In genomic region chr9:64271249-64271648, GRCm38 (mm10) we compare ENCODE assay signal across 27 mouse cellular contexts. TPM values are rescaled to one million over a fixed set of nuclear protein-coding genes. Genes with fewer than 3 reads are reported as not detected.
"Had no signal": no experiment of that assay in that cellular context is flagged by ENCODE, and none has a peak within 500 bp of the region (broad histone marks: within the 10 kb centered on the region; RNA-seq: fewer than 3 reads in every experiment).

No protein-coding gene starts in this region.

- H3K4me2 ChIP-seq: embryonic facial prominence, embryonic 12.5 days; embryonic facial prominence, embryonic 13.5 days; embryonic facial prominence, embryonic 15.5 days; forebrain, embryonic 12.5 days; forebrain, embryonic 13.5 days; forebrain, embryonic 15.5 days had no signal

- H3K27ac ChIP-seq: embryonic facial prominence, embryonic 10.5 days; embryonic facial prominence, embryonic 12.5 days; embryonic facial prominence, embryonic 13.5 days; embryonic facial prominence, embryonic 15.5 days; forebrain, embryonic 10.5 days; forebrain, embryonic 12.5 days; forebrain, embryonic 13.5 days; forebrain, embryonic 15.5 days; gastrocnemius, adult 2 months; heart, adult 2 months had no signal

- DNase-seq: cerebellum, adult 9-10 months; cerebellum, adult 9-11 months; cerebellum, postnatal 10 days; cerebellum, postnatal 14 days; cerebellum, postnatal 25 days; cerebellum, postnatal 36 days; embryo, embryonic 11 days; forebrain, postnatal 0 days; gastrocnemius, adult 2 months; gastrocnemius, postnatal 10 days; gastrocnemius, postnatal 14 days; gastrocnemius, postnatal 25 days; gastrocnemius, postnatal 36 days; heart, adult 18-20 months; heart, adult 2 months had no signal

- H3K9me3 ChIP-seq: embryonic facial prominence, embryonic 10.5 days; embryonic facial prominence, embryonic 12.5 days; embryonic facial prominence, embryonic 13.5 days; embryonic facial prominence, embryonic 15.5 days; forebrain, embryonic 10.5 days; forebrain, embryonic 12.5 days; forebrain, embryonic 13.5 days; forebrain, embryonic 15.5 days had no signal

- H3K9ac ChIP-seq: embryonic facial prominence, embryonic 12.5 days; embryonic facial prominence, embryonic 13.5 days; embryonic facial prominence, embryonic 15.5 days; forebrain, embryonic 12.5 days; forebrain, embryonic 13.5 days; forebrain, embryonic 15.5 days; forebrain, postnatal 0 days had no signal

- ATAC-seq: forebrain, embryonic 13.5 days; forebrain, embryonic 14.5 days; forebrain, embryonic 15.5 days; forebrain, embryonic 16.5 days; forebrain, postnatal 0 days had no signal

- H3K36me3 ChIP-seq: embryonic facial prominence, embryonic 10.5 days; embryonic facial prominence, embryonic 12.5 days; embryonic facial prominence, embryonic 13.5 days; embryonic facial prominence, embryonic 15.5 days; forebrain, embryonic 10.5 days; forebrain, embryonic 12.5 days; forebrain, embryonic 15.5 days had no signal

- H3K27me3 ChIP-seq: embryonic facial prominence, embryonic 12.5 days; embryonic facial prominence, embryonic 13.5 days; embryonic facial prominence, embryonic 15.5 days; forebrain, embryonic 12.5 days; forebrain, embryonic 13.5 days; forebrain, embryonic 15.5 days had no signal

- H3K4me3 ChIP-seq: embryonic facial prominence, embryonic 10.5 days; embryonic facial prominence, embryonic 12.5 days; embryonic facial prominence, embryonic 13.5 days; embryonic facial prominence, embryonic 15.5 days; erythroblast, embryonic 14.5 days; forebrain, embryonic 10.5 days; forebrain, embryonic 12.5 days; forebrain, embryonic 13.5 days; forebrain, embryonic 15.5 days; gastrocnemius, adult 2 months; heart, adult 2 months had no signal

- H3K4me1 ChIP-seq: embryonic facial prominence, embryonic 10.5 days; embryonic facial prominence, embryonic 12.5 days; embryonic facial prominence, embryonic 13.5 days; embryonic facial prominence, embryonic 15.5 days; forebrain, embryonic 10.5 days; forebrain, embryonic 12.5 days; forebrain, embryonic 13.5 days; forebrain, embryonic 15.5 days had no signal

RNA-seq across cellular contexts. Expression of gene Uchl4, which starts 36.2 kb away (rescaled TPM):
- total RNA-seq: forebrain, postnatal 0 days had no signal
- polyA plus RNA-seq: erythroblast, embryonic 14.5 days; gonadal fat pad, adult 2 months had no signal
